Mouse (Mus musculus): ENCODE data around the gene Rasl10a. TPM values are rescaled to one million over a fixed set of nuclear protein-coding genes. Genes with fewer than 3 reads are reported as not detected.
"Not testable (repeated sequence)": the region's sequence is repeated elsewhere in the genome, so short reads cannot be mapped to it uniquely, and the experiment has no call there.

Gene Rasl10a
- total RNA-seq, 2 experiments from 2014 or later, result not detected

GRCm38 (mm10) chr11:5068126-5068971 is 10.4 kb downstream of the Rasl10a start:
- no peak for ATAC-seq (ENCODE audit: poor library complexity, severe bottlenecking)

DNA sequence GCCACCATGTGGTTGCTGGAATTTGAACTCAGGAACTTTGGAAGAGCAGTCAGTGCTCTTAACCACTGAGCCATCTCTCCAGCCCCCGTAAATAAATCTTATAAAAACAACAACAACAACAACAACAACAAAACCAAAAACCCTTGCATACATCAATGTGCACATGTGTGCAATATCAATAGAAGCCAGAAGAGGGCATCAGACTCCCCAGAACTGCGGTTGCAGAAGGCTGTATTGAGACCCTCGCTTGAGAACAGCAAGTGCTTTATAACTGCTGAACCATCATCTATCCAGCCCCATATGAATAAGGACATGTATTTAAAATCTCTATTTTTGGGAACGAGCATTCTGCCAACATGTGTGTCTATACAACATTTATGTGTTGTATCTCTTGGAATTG is 17.0 kb downstream of the Rasl10a start:
- no peak for ATAC-seq (ENCODE audit: poor library complexity, severe bottlenecking)

- ATAC-seq (ENCODE audit: poor library complexity, severe bottlenecking), result no peak
These were observed 17.8 kb downstream of the Rasl10a start for GRCm38 (mm10) chr11:5075760-5076159.

GRCm38 (mm10) chr11:5076843-5077242 is 18.9 kb downstream of the Rasl10a start:
- not testable (repeated sequence) for ATAC-seq (ENCODE audit: poor library complexity, severe bottlenecking)

DNA sequence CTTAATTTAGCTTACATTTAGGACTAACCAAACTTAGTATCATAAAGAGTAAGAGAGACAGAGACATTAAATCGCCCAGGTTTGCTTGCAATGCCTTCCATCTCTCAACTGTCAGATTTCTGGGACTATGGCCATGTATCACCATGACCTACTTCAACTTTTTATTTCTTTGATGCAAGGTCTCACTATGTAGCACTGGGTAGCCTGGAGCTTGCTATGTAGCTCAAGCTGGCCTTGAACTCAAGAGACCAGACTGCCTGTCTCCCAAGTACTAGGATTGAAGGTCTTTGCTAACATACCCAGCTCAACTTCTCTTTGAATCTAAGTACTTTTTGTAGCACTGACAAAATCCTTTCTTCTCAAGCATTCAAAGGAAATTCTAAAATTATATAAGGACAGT is 31.2 kb downstream of the Rasl10a start:
- no peak for ATAC-seq (ENCODE audit: poor library complexity, severe bottlenecking)

DNA sequence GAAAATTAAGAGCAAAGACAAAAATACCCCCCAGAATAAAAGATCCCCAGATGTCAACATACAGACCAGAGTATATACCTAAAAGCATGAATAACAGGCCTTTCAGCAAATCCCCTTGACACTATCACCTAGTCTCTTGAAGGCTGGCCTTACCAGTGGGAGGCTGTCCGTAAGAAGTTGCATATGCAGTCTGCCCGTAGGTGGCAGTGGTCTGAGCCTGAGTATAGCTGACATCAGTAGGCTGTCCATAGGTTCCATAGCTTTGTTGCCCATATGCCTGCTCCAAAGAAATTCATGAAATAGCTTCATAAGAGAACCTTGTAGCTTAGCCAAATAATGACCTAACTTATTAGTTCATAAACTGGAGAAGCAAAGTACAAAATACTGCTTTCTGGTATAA is 33.8 kb downstream of the Rasl10a start:
- peak; percentile 45; the same call in 1 of the 2 replicates for ATAC-seq (ENCODE audit: poor library complexity, severe bottlenecking)

DNA sequence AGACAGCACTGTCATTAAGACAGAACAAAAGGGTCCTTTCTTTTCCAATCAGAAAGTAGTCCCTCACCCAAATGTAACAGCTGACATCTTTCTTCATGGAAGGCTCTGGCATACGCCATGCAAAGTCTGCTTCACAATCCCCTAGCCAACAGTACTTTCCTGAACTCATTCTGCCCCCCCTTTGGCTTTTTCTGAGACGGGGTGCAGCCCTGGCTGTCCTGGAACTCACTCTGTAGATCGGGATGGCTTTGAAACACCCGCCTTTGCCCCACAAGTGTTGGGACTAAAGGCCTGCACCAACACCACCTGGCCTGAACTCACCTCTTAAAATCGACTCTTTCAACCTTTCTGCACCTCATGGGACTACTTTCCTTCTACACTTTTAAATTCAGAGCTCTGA is 37.9 kb downstream of the Rasl10a start:
- ATAC-seq (ENCODE audit: poor library complexity, severe bottlenecking), result no peak

- no peak for ATAC-seq (ENCODE audit: poor library complexity, severe bottlenecking)
These were observed 38.6 kb downstream of the Rasl10a start for GRCm38 (mm10) chr11:5096480-5097020.

DNA sequence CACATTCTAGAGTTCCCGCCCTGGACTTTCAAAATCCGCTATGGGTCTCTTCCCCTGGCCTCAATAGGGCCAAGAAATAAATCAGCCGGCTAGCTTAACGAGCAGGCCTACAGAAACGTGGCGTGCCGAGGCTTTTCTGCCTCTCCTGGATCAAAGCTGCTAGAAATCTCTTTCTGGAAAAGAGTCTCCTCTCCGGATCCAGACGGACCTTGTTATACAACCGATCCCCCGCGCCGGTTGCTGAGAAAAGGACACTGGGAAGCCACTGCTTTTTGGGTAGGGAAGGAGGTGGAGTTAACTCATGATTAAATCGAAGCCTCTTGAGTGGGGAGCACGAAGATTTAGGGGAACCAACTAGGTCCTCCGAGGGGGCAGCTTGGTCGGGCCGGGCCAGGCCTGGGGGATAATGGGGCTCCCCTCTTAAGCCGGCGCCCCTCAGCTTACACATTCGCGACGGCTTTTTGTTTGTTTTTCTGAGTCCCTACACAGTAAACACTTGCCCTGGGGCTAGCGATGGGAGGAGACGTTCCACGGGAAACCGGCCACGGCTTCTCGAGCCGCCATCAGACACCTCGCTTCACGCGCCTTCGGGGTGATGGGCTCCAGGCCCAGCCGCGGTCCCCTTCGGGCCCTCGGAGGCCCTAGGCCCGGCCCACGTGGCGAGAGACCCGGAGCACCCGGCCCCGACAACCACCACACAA is 40.3 kb downstream of the Rasl10a start:
- no peak for ATAC-seq (ENCODE audit: poor library complexity, severe bottlenecking)

GRCm38 (mm10) chr11:5098736-5099542 is 41.0 kb downstream of the Rasl10a start, which contains the start of the genes Rhbdd3 and Ewsr1:
Rhbdd3 (plus strand) TSS chr11:5098926.
Ewsr1 (minus strand) TSS chr11:5099266.
- ATAC-seq (ENCODE audit: poor library complexity, severe bottlenecking), result peak; percentile 86

- ATAC-seq (ENCODE audit: poor library complexity, severe bottlenecking), result peak; percentile 61
These were observed 41.8 kb downstream of the Rasl10a start for GRCm38 (mm10) chr11:5099576-5100183.

DNA sequence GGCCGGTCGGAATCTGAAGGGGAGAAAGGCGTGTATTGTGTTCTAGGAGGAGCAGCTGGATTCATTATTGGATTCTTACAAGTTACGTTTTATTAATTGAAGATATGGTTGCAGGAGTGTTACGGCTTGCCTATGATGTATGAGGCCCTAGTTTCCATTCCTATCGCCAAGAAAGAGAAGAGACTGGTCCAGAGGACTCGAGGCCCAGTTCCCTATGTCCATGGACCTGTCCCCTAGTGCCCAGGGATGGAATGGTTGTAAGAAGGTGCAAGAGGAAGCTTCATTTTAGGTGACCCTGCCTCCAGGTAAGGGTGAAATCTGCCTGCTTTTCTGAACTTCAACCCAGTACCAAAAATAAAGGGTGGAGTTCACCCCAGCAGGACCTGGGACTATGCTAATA is 42.4 kb downstream of the Rasl10a start:
- ATAC-seq (ENCODE audit: poor library complexity, severe bottlenecking), result no peak

DNA sequence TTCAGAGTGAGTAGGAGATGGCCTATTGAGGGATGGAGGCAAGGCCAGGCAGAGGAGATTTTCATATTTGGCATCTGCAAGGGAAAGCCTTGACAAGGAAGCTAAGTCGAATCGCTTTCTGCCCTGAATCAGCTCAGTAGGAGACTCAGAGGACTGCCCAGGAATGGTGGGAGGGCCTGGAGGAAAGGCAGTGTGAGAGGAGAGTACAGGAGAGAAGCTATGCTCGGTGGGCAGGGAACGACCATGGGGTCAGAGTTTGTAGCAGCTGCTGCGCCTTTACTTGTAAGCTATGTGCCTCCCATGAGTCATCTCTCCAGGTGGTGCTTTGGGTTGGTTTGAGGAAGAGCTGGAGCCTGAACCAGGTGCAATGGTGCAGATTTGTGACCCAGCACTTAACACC is 42.9 kb downstream of the Rasl10a start:
- no peak for ATAC-seq (ENCODE audit: poor library complexity, severe bottlenecking)

DNA sequence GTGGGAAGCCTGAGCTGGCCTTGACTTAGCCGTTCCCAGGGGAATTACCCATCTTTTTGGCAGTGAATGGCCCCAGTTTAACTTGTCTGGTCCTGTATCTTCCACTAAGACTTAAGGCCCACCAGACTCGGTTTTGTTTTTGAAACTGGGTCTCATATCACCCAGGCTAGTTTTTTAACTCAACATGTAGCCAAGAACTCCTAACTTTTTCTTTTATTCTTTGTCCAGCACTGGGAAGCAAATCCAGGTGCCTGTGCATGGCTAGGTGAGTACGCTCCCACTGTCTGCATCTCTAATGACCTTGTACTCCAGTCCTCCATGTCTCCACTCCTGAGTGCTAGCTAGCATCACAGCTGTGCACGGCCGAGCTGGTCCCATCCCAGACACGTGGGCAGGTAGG is 43.7 kb downstream of the Rasl10a start:
- no peak for ATAC-seq (ENCODE audit: poor library complexity, severe bottlenecking)

GRCm38 (mm10) chr11:5102384-5102783 is 44.5 kb downstream of the Rasl10a start:
- ATAC-seq (ENCODE audit: poor library complexity, severe bottlenecking), result no peak

GRCm38 (mm10) chr11:5103986-5104509 is 46.1 kb downstream of the Rasl10a start:
- no peak for ATAC-seq (ENCODE audit: poor library complexity, severe bottlenecking)

DNA sequence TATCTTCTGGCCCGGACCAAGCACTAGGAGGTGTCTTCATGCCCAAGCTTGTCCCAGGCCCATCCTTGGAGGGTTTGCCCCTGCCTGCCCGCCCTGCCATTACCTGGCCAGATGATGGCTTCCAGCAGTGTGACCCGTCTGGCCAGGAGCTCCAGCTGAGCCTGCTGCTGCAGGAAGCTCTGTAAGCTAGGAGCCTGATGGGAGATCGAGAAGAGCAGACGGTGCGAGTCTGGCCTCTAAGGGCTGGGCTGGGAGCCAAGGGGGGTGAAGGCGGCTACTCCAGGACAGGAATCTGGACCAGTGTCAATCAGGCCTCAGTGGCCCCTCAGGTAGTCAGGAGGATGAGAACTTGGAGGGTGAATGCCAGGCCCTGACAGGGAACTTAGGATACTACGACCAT is 51.5 kb downstream of the Rasl10a start:
- no peak for ATAC-seq (ENCODE audit: poor library complexity, severe bottlenecking)
